In genomic region chr11:69266253-69266652, GRCm38 (mm10) we compare ENCODE assay signal across 7 mouse cellular contexts. TPM values are rescaled to one million over a fixed set of nuclear protein-coding genes. Genes with fewer than 3 reads are reported as not detected.
A peak's percentile ranks its signal among the peaks of the same experiment; 100 is the strongest.
DNase-seq lines count a peak whose midpoint lies in the region; ATAC-seq lines count a peak whose summit lies in the region.

No protein-coding gene starts in this region.

- peaks cover 5% of the 10 kb centered on the region for H3K27me3 ChIP-seq in embryonic facial prominence, embryonic 15.5 days
- H3K27me3 ChIP-seq in neural tube, embryonic 14.5 days (ENCODE audit: control insufficient read depth, insufficient read depth, low read length) = no peaks in the 10 kb centered on the region

- no peaks in the 10 kb centered on the region; the same call in 1 of the 2 replicates for H3K4me1 ChIP-seq in embryonic facial prominence, embryonic 15.5 days
- H3K4me1 ChIP-seq in neural tube, embryonic 14.5 days (ENCODE audit: control insufficient read depth, insufficient read depth, low read length) = 0 out of 2 replicates have a peak, but pooled peaks cover 12% of the 10 kb centered on the region

- H3K27ac ChIP-seq in embryonic facial prominence, embryonic 15.5 days (replicated peaks) = no peak overlapping the region
- H3K27ac ChIP-seq in neural tube, embryonic 14.5 days (ENCODE audit: low read depth, low read length) = peak overlapping the region; percentile 52

- no peaks in the 10 kb centered on the region for H3K36me3 ChIP-seq in embryonic facial prominence, embryonic 15.5 days
- no peaks in the 10 kb centered on the region for H3K36me3 ChIP-seq in neural tube, embryonic 14.5 days (ENCODE audit: control insufficient read depth, insufficient read depth, low read length)

- ATAC-seq in CD4-positive, CD25-positive, alpha-beta regulatory T cell, adult 4 months = peak; percentile 84
- peak; percentile 73; the same call in 1 of the 2 replicates for ATAC-seq in embryonic facial prominence, embryonic 15.5 days (ENCODE audit: insufficient number of reproducible peaks, low FRiP score, low TSS enrichment, low read depth)
- ATAC-seq in neural tube, embryonic 14.5 days (ENCODE audit: low read depth) = peak; percentile 89

- WGBS in embryonic facial prominence, embryonic 15.5 days = 11% methylated on average over 10 of the region's 10 CpGs
- 12% methylated on average over 10 of the region's 10 CpGs for WGBS in neural tube, embryonic 14.5 days

- DNase-seq in NIH3T3 (ENCODE audit: low read depth) = peak; percentile 69
- DNase-seq in heart, postnatal 10 days = peak; percentile 66 to 74
- DNase-seq in left cerebral cortex, adult 11 months (ENCODE audit: low spot score) = peak; percentile 86
- DNase-seq in urinary bladder, postnatal 25 days (ENCODE audit: low spot score) = no peak

- H3K9ac ChIP-seq in embryonic facial prominence, embryonic 15.5 days = no peak overlapping the region
- H3K9ac ChIP-seq in neural tube, embryonic 14.5 days (replicated peaks; ENCODE audit: low read depth, low read length) = no peak overlapping the region; the same call in 1 of the 2 replicates

- H3K4me2 ChIP-seq in embryonic facial prominence, embryonic 15.5 days (replicated peaks) = peak overlapping the region; percentile 29
- H3K4me2 ChIP-seq in neural tube, embryonic 14.5 days (ENCODE audit: low read depth, low read length) = peak overlapping the region; percentile 38

- no peak overlapping the region for H3K4me3 ChIP-seq in embryonic facial prominence, embryonic 15.5 days (replicated peaks)
- H3K4me3 ChIP-seq in neural tube, embryonic 14.5 days (ENCODE audit: low read depth, low read length) = peak overlapping the region; percentile 9; the same call in 1 of the 2 replicates

- H3K9me3 ChIP-seq in embryonic facial prominence, embryonic 15.5 days (replicated peaks) = no peaks in the 10 kb centered on the region
- no peaks in the 10 kb centered on the region for H3K9me3 ChIP-seq in neural tube, embryonic 14.5 days (ENCODE audit: control insufficient read depth, low read length)

- intact Hi-C loops in heart, postnatal 10 days (cut with DNase I) = loop anchor here (5.0 kb wide), 1 partner anchor 311 kb away; no protein-coding TSS in a partner anchor

RNA-seq across cellular contexts. Expression of gene Gucy2e, which starts 29.4 kb away (rescaled TPM):
- polyA plus RNA-seq in CD4-positive, CD25-positive, alpha-beta regulatory T cell, adult 4 months (2017; shearing (Covaris generic)) = under 1 TPM in 1 of 2 experiments, not detected in 1; 0.53 TPM
- 0.41 and 0.53 TPM in 2 replicates for polyA plus RNA-seq in embryonic facial prominence, embryonic 15.5 days (2015; fragmentation: Nextera tagmentation; extraction: Ambion mirVana)
- under 1 TPM; 0.41 to 0.60 TPM for total RNA-seq in heart, postnatal 10 days (2021)
- 0.35 and 0.62 TPM in 2 replicates for polyA plus RNA-seq in neural tube, embryonic 14.5 days (2014; fragmentation: Nextera tagmentation; extraction: Ambion mirVana)

RNA-seq across cellular contexts. Expression of gene Cntrob, which starts 57.3 kb away (rescaled TPM):
- 1 to 10 TPM; 8.2 to 8.5 TPM for polyA plus RNA-seq in CD4-positive, CD25-positive, alpha-beta regulatory T cell, adult 4 months (2017; shearing (Covaris generic))
- 22.6 and 27.8 TPM in 2 replicates for polyA plus RNA-seq in embryonic facial prominence, embryonic 15.5 days (2015; fragmentation: Nextera tagmentation; extraction: Ambion mirVana)
- total RNA-seq in heart, postnatal 10 days (2021) = 1 to 10 TPM; 5.7 to 8.6 TPM
- polyA plus RNA-seq in neural tube, embryonic 14.5 days (2014; fragmentation: Nextera tagmentation; extraction: Ambion mirVana) = 10.3 and 15.7 TPM in 2 replicates

RNA-seq across cellular contexts. Expression of gene Trappc1, which starts 57.5 kb away (rescaled TPM):
- 10 to 100 TPM; 92.9 to 99.3 TPM for polyA plus RNA-seq in CD4-positive, CD25-positive, alpha-beta regulatory T cell, adult 4 months (2017; shearing (Covaris generic))
- 150 and 156 TPM in 2 replicates for polyA plus RNA-seq in embryonic facial prominence, embryonic 15.5 days (2015; fragmentation: Nextera tagmentation; extraction: Ambion mirVana)
- 10 to 100 TPM; 71.8 to 73.7 TPM for total RNA-seq in heart, postnatal 10 days (2021)
- polyA plus RNA-seq in neural tube, embryonic 14.5 days (2014; fragmentation: Nextera tagmentation; extraction: Ambion mirVana) = 191 and 200 TPM in 2 replicates

RNA-seq across cellular contexts. Expression of gene Kcnab3, which starts 59.8 kb away (rescaled TPM):
- polyA plus RNA-seq in CD4-positive, CD25-positive, alpha-beta regulatory T cell, adult 4 months (2017; shearing (Covaris generic)) = 1 to 10 TPM in 1 of 2 experiments, under 1 TPM in 1; 0.62 to 1.2 TPM
- 2.8 and 3.0 TPM in 2 replicates for polyA plus RNA-seq in embryonic facial prominence, embryonic 15.5 days (2015; fragmentation: Nextera tagmentation; extraction: Ambion mirVana)
- total RNA-seq in heart, postnatal 10 days (2021) = 1 to 10 TPM in 1 of 2 experiments, under 1 TPM in 1; 0.97 to 1.0 TPM
- polyA plus RNA-seq in neural tube, embryonic 14.5 days (2014; fragmentation: Nextera tagmentation; extraction: Ambion mirVana) = 5.7 and 7.3 TPM in 2 replicates
